28 mouse cellular contexts compared by ENCODE assay signal in genomic region chr2:104337619-104338018, GRCm38 (mm10).
"Had no signal": no experiment of that assay in that cellular context is flagged by ENCODE, and none has a peak within 500 bp of the region (broad histone marks: within the 10 kb centered on the region; RNA-seq: fewer than 3 reads in every experiment).

No protein-coding gene starts in this region.

- H3K4me3 ChIP-seq: gastrocnemius, adult 2 months; heart, embryonic 10.5 days; heart, embryonic 12.5 days; hindbrain, embryonic 10.5 days; hindbrain, embryonic 12.5 days; intestine, embryonic 15.5 days; kidney, embryonic 15.5 days; limb, embryonic 13.5 days; limb, embryonic 15.5 days; liver, embryonic 12.5 days had no signal

- ATAC-seq: hindbrain, embryonic 16.5 days; inflammation-experienced regulatory T-cells, adult 6 months; intestine, embryonic 15.5 days; intestine, postnatal 0 days; liver, embryonic 12.5 days had no signal

- H3K27ac ChIP-seq: gastrocnemius, adult 2 months; heart, embryonic 10.5 days; hindbrain, embryonic 10.5 days; hindbrain, embryonic 12.5 days; hindbrain, embryonic 14.5 days; intestine, embryonic 15.5 days; kidney, embryonic 15.5 days; kidney, postnatal 0 days; limb, embryonic 13.5 days; limb, embryonic 15.5 days; liver, embryonic 12.5 days; liver, embryonic 14.5 days had no signal

- DNase-seq: gastrocnemius, adult 2 months; gastrocnemius, postnatal 10 days; gastrocnemius, postnatal 25 days; heart, adult 18-20 months; heart, postnatal 10 days; heart, postnatal 4 days; kidney, adult 18-20 months; kidney, adult 8-10 months; kidney, postnatal 14 days; kidney, postnatal 36 days; layer of hippocampus, adult 9-11 months; layer of hippocampus, postnatal 36 days; left cerebral cortex, postnatal 4 days had no signal
